Mouse (Mus musculus): ENCODE results near the gene Crb2. TPM values are rescaled to one million over a fixed set of nuclear protein-coding genes. Genes with fewer than 3 reads are reported as not detected.

The Crb2 gene
- total and polyA plus RNA-seq, 3 experiments: not detected

DNA sequence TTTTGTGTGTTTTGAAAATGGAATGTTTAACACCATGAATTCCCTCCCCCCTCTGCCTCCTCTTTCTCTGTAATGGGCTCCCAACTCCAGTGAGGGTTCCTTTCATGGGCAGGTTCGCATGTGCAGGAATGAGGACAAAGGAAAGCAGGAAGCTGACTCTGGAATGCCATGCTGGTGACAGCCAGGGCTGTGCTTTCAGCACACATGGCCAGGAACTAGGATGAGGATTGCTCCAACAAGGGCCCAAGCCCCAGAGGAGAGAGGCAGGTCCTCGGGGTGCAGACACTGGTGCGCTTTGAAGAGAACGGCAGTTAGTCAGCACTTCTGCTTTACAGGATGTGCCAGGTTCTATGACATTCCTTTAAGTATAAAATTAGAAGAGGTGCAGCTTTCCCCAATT lies 66.7 kb downstream of the Crb2 start:
- Histone ChIP-seq H3K79me2 (ENCODE audit: control insufficient read depth, insufficient read depth, low read length, poor library complexity) (no peaks in the 10 kb centered on the region), H3K4me3 (ENCODE audit: control insufficient read depth in 1 of 2, insufficient read depth in 1 of 2, low read depth in 2 of 2, low read length in 2 of 2) (no peak overlapping the region), H3K9ac (ENCODE audit: control insufficient read depth, low read depth, low read length, poor library complexity, severe bottlenecking) (no peak overlapping the region), H3K36me3 (ENCODE audit: control insufficient read depth in 1 of 2, insufficient read depth in 2 of 2, low read length in 2 of 2) (no peaks in the 10 kb centered on the region), H3K27me3 (ENCODE audit: control insufficient read depth in 1 of 2, insufficient read depth in 2 of 2, low read length in 2 of 2) (no peaks in the 10 kb centered on the region), H3K27ac (ENCODE audit: control insufficient read depth, low read depth, low read length) (no peak overlapping the region), H3K9me3 (replicated peaks; ENCODE audit: insufficient read depth, low read length) (no peaks in the 10 kb centered on the region), H3K4me1 (ENCODE audit: control insufficient read depth in 1 of 2, insufficient read depth in 2 of 2, low read length in 2 of 2) (no peaks in the 10 kb centered on the region)
- DNase-seq (ENCODE audit: low read depth, low spot score): no peak
- TF ChIP-seq ZMIZ1 (IDR thresholded peaks at IDR 0.05; ENCODE audit: low read depth, low read length): no peak
- TF ChIP-seq UBTF (IDR thresholded peaks at IDR 0.05; ENCODE audit: borderline replicate concordance, insufficient read depth, low read depth, low read length): no peak
- no peak for TF ChIP-seq ZKSCAN1 (IDR thresholded peaks at IDR 0.05; ENCODE audit: low read depth, low read length)
- TF ChIP-seq BHLHE40 (IDR thresholded peaks at IDR 0.05; ENCODE audit: borderline replicate concordance, low read depth, low read length): no peak
- TF ChIP-seq HCFC1 (IDR thresholded peaks at IDR 0.05; ENCODE audit: low read depth, low read length): no peak
- TF ChIP-seq POLR2A (IDR thresholded peaks at IDR 0.05; ENCODE audit: control insufficient read depth in 1 of 2, insufficient read depth in 1 of 2, low read depth in 1 of 2, low read length in 2 of 2, poor library complexity in 1 of 2): no peak
- TF ChIP-seq MEF2A (IDR thresholded peaks at IDR 0.05; ENCODE audit: extremely low read depth, insufficient replicate concordance, low read depth, low read length, poor library complexity, severe bottlenecking): no peak
- no peak for TF ChIP-seq NRF1 (IDR thresholded peaks at IDR 0.05; ENCODE audit: insufficient read depth, low read depth, low read length, poor library complexity, severe bottlenecking)
- TF ChIP-seq CTCF (IDR thresholded peaks at IDR 0.05 in 2 of 3, conservative IDR thresholded peaks at IDR 0.05 in 1 of 3; ENCODE audit: control insufficient read depth in 1 of 3, insufficient read depth in 1 of 3, low read depth in 2 of 3, low read length in 3 of 3, poor library complexity in 1 of 3, severe bottlenecking in 1 of 3): no peak
- TF ChIP-seq MYB (IDR thresholded peaks at IDR 0.05; ENCODE audit: low read depth, low read length): no peak

Other genes with a start within 250 kb of the Crb2 start
- 30.6 and 38.8 TPM in 2 replicates for gene Strbp, start 72.4 kb upstream of the Crb2 start, total RNA-seq (2012; rRNA removed)
- gene Strbp, start 72.4 kb upstream of the Crb2 start, polyA plus RNA-seq (2012; ENCODE audit: insufficient read depth in 1 of 2, insufficient read length in 2 of 2, low read depth in 1 of 2, low replicate concordance in 2 of 2, missing spikeins in 1 of 2): 100 to 1,000 TPM in 1 of 2 experiments, 10 to 100 TPM in 1; 59.8 to 123 TPM